Mouse (Mus musculus) kidney, adult 2 months (tissue): ENCODE data around the gene Coq6.

Experiments
- CTCF ChIP-seq: fragments of 200-500 bp; conservative IDR thresholded peaks from 2 replicates; pipeline ENCODE4 v1.5.1; 2011; ENCODE audit warnings: low read depth, mild to moderate bottlenecking, control low read depth, low read length, moderate library complexity, mixed read lengths; ENCODE audit not compliant: insufficient read depth, insufficient read length
- POLR2A ChIP-seq: fragments of 200-500 bp; IDR thresholded peaks from one replicate; pipeline ENCODE4 v1.6.1; 2011; ENCODE audit warnings: low read depth, low read length, control low read depth

- TF ChIP-seq POLR2A (no peak), CTCF (no peak)
These were observed 24.0 kb downstream of the Coq6 start for GRCm38 (mm10) chr12:84385408-84385807.
